Comparison of ENCODE assay signal across 7 mouse cellular contexts in the genomic region with DNA sequence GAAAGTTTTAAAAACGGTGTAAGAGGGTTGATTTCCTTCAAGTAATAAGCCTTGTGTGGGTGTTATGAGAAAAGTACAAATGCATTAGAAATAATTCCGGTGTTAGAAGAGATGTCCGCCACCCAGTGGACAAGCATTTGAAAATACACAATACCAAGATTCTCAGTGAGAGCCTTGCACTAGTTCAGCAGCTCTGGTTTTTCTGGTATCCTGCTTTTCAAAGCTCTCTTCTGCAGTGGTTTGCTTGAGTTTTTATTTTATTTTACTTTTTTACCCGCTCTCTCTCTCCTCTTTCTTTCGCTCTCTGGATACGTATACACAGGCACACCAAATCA. TPM values are rescaled to one million over a fixed set of nuclear protein-coding genes. Genes with fewer than 3 reads are reported as not detected.
DNase-seq lines count a peak whose midpoint lies in the region; ATAC-seq and TF ChIP-seq lines count a peak whose summit lies in the region.

No protein-coding gene starts in this region.

- DNase-seq in spleen, adult 2 months (ENCODE audit: low read depth in 1 of 2, low spot score in 2 of 2): no peak
- no peak for DNase-seq in spleen, adult 12 weeks (ENCODE audit: low spot score)
- DNase-seq in forebrain, embryonic 11.5 days (ENCODE audit: low spot score): no peak
- DNase-seq in liver, embryonic 13.5 days: no peak
- no peak for DNase-seq in stomach, postnatal 0 days (ENCODE audit: low spot score)
- DNase-seq in right cerebral cortex, postnatal 36 days (ENCODE audit: low spot score in 2 of 2): no peak
- DNase-seq in gastrocnemius, postnatal 14 days: no peak

- 26% methylated on average over 6 of the region's 6 CpGs for WGBS in spleen, adult 2 months
- WGBS in forebrain, embryonic 11.5 days: 16% methylated on average over 6 of the region's 6 CpGs
- WGBS in liver, embryonic 13.5 days (ENCODE audit: insufficient replicate concordance): 21% methylated on average over 6 of the region's 6 CpGs
- WGBS in stomach, postnatal 0 days: 15% methylated on average over 6 of the region's 6 CpGs

- no peak for TF ChIP-seq CTCF in spleen, adult 2 months (IDR thresholded peaks at IDR 0.05; ENCODE audit: extremely low read depth, insufficient read depth, insufficient read length, insufficient replicate concordance)
- TF ChIP-seq CTCF in stomach, postnatal 0 days (IDR thresholded peaks at IDR 0.05; ENCODE audit: low read depth): peak; percentile 75

- intact Hi-C loops in gastrocnemius, postnatal 14 days (cut with DNase I; ENCODE audit: low total_unique reads): no loop called here

- H3K9me3 ChIP-seq in forebrain, embryonic 11.5 days (ENCODE audit: control insufficient read depth, low read length): no peaks in the 10 kb centered on the region
- no peaks in the 10 kb centered on the region for H3K9me3 ChIP-seq in liver, embryonic 13.5 days (replicated peaks)
- H3K9me3 ChIP-seq in stomach, postnatal 0 days (ENCODE audit: control insufficient read depth, low read length): no peaks in the 10 kb centered on the region

- H3K27me3 ChIP-seq in spleen, adult 2 months (ENCODE audit: control insufficient read depth, insufficient read depth, low read length): no peaks in the 10 kb centered on the region
- H3K27me3 ChIP-seq in forebrain, embryonic 11.5 days (ENCODE audit: control insufficient read depth, insufficient read depth, low read length): no peaks in the 10 kb centered on the region
- no peaks in the 10 kb centered on the region for H3K27me3 ChIP-seq in liver, embryonic 13.5 days
- H3K27me3 ChIP-seq in stomach, postnatal 0 days (ENCODE audit: control insufficient read depth, insufficient read depth, low read length): no peaks in the 10 kb centered on the region

- peak overlapping the region; percentile 85 for H3K4me3 ChIP-seq in spleen, adult 2 months (ENCODE audit: extremely low read depth, insufficient read depth, insufficient read length)
- peak overlapping the region; percentile 55 for H3K4me3 ChIP-seq in forebrain, embryonic 11.5 days (ENCODE audit: low read depth, low read length)
- H3K4me3 ChIP-seq in liver, embryonic 13.5 days (replicated peaks): peak overlapping the region; percentile 78
- peak overlapping the region; percentile 64 for H3K4me3 ChIP-seq in stomach, postnatal 0 days (ENCODE audit: low read depth, low read length)

- TF ChIP-seq POLR2A in spleen, adult 2 months (IDR thresholded peaks at IDR 0.05; ENCODE audit: low read depth, low read length): no peak

- peak overlapping the region; percentile 62 for H3K4me2 ChIP-seq in forebrain, embryonic 11.5 days (ENCODE audit: low read depth, low read length, severe bottlenecking)
- peak overlapping the region; percentile 75 for H3K4me2 ChIP-seq in liver, embryonic 13.5 days
- peak overlapping the region; percentile 80 for H3K4me2 ChIP-seq in stomach, postnatal 0 days (replicated peaks; ENCODE audit: low read depth)

- H3K9ac ChIP-seq in forebrain, embryonic 11.5 days (ENCODE audit: low read length): peak overlapping the region; percentile 65
- H3K9ac ChIP-seq in liver, embryonic 13.5 days: peak overlapping the region; percentile 80
- no peak overlapping the region for H3K9ac ChIP-seq in stomach, postnatal 0 days (ENCODE audit: low read length)

- H3K27ac ChIP-seq in spleen, adult 2 months (ENCODE audit: insufficient read depth, low read length): no peak overlapping the region
- peak overlapping the region; percentile 87; the same call in 1 of the 2 replicates for H3K27ac ChIP-seq in forebrain, embryonic 11.5 days (ENCODE audit: low read depth, low read length)
- no peak overlapping the region for H3K27ac ChIP-seq in liver, embryonic 13.5 days
- no peak overlapping the region for H3K27ac ChIP-seq in stomach, postnatal 0 days (replicated peaks)

- H3K36me3 ChIP-seq in spleen, adult 2 months (ENCODE audit: control insufficient read depth, insufficient read depth, low read length): peaks cover 1% of the 10 kb centered on the region; the same call in 1 of the 2 replicates
- no peaks in the 10 kb centered on the region for H3K36me3 ChIP-seq in forebrain, embryonic 11.5 days (ENCODE audit: control insufficient read depth, insufficient read depth, low read length)
- H3K36me3 ChIP-seq in liver, embryonic 13.5 days: no peaks in the 10 kb centered on the region
- H3K36me3 ChIP-seq in stomach, postnatal 0 days (ENCODE audit: control insufficient read depth, insufficient read depth, low read length): no peaks in the 10 kb centered on the region

- peak; percentile 67 for ATAC-seq in forebrain, embryonic 11.5 days (replicated peaks; ENCODE audit: low FRiP score)
- ATAC-seq in liver, embryonic 13.5 days (ENCODE audit: low read depth): peak; percentile 62
- peak; percentile 83 for ATAC-seq in stomach, postnatal 0 days (ENCODE audit: low FRiP score, low TSS enrichment)

- H3K4me1 ChIP-seq in spleen, adult 2 months (ENCODE audit: control insufficient read depth, insufficient read depth, insufficient read length): no peaks in the 10 kb centered on the region
- H3K4me1 ChIP-seq in forebrain, embryonic 11.5 days (replicated peaks; ENCODE audit: control insufficient read depth, insufficient read depth, low read length): 0 out of 2 replicates have a peak, but pooled peaks cover 2% of the 10 kb centered on the region
- peaks cover 6% of the 10 kb centered on the region for H3K4me1 ChIP-seq in liver, embryonic 13.5 days (replicated peaks)
- H3K4me1 ChIP-seq in stomach, postnatal 0 days (replicated peaks; ENCODE audit: control insufficient read depth, insufficient read depth): no peaks in the 10 kb centered on the region

- no peak for TF ChIP-seq EP300 in stomach, postnatal 0 days (optimal IDR thresholded peaks at IDR 0.05)

RNA-seq across cellular contexts. Expression of a gene that starts 0.3 kb away (rescaled TPM):
- polyA plus RNA-seq in spleen, adult 2 months (2012; rRNA removed): 1.1 and 1.2 TPM in 2 replicates
- 14.0 and 17.5 TPM in 2 replicates for polyA plus RNA-seq in forebrain, embryonic 11.5 days (2014; fragmentation: Nextera tagmentation; extraction: Ambion mirVana)
- 1.7 and 2.4 TPM in 2 replicates for polyA plus RNA-seq in liver, embryonic 13.5 days (2015; fragmentation: Nextera tagmentation; extraction: Ambion mirVana)
- 1.6 and 1.8 TPM in 2 replicates for polyA plus RNA-seq in stomach, postnatal 0 days (2015; fragmentation: Nextera tagmentation; extraction: Ambion mirVana)
- 1 to 10 TPM; 1.4 to 1.8 TPM for total RNA-seq in gastrocnemius, postnatal 14 days (2021)
